In genomic region chr7:89339808-89340207, GRCm38 (mm10) we compare ENCODE assay signal across 22 mouse cellular contexts.
DNase-seq lines count a peak whose midpoint lies in the region; ATAC-seq and TF ChIP-seq lines count a peak whose summit lies in the region.
"Had no signal": no experiment of that assay in that cellular context is flagged by ENCODE, and none has a peak within 500 bp of the region (broad histone marks: within the 10 kb centered on the region; RNA-seq: fewer than 3 reads in every experiment).

No protein-coding gene starts in this region.

- no peaks in the 10 kb centered on the region for H3K36me3 ChIP-seq in embryonic facial prominence, embryonic 13.5 days
- no peaks in the 10 kb centered on the region for H3K36me3 ChIP-seq in embryonic facial prominence, embryonic 10.5 days (replicated peaks)
- no peaks in the 10 kb centered on the region for H3K36me3 ChIP-seq in intestine, postnatal 0 days (ENCODE audit: control insufficient read depth, insufficient read depth)
- no peaks in the 10 kb centered on the region for H3K36me3 ChIP-seq in intestine, embryonic 15.5 days
- H3K36me3 ChIP-seq in liver, embryonic 15.5 days (replicated peaks) = no peaks in the 10 kb centered on the region
- H3K36me3 ChIP-seq in liver, embryonic 11.5 days (ENCODE audit: control insufficient read depth, insufficient read depth, low read length) = no peaks in the 10 kb centered on the region
- no peaks in the 10 kb centered on the region for H3K36me3 ChIP-seq in neural tube, embryonic 15.5 days
- H3K36me3 ChIP-seq: forebrain, embryonic 10.5 days; heart, embryonic 12.5 days; hindbrain, embryonic 12.5 days had no signal

- peaks cover 21% of the 10 kb centered on the region for H3K4me1 ChIP-seq in embryonic facial prominence, embryonic 13.5 days
- H3K4me1 ChIP-seq in embryonic facial prominence, embryonic 10.5 days = peaks cover 26% of the 10 kb centered on the region
- peaks cover 12% of the 10 kb centered on the region; the same call in 1 of the 2 replicates for H3K4me1 ChIP-seq in intestine, postnatal 0 days (replicated peaks; ENCODE audit: control insufficient read depth, insufficient read depth, low read length)
- no peaks in the 10 kb centered on the region for H3K4me1 ChIP-seq in intestine, embryonic 15.5 days (replicated peaks)
- peaks cover 25% of the 10 kb centered on the region for H3K4me1 ChIP-seq in liver, embryonic 15.5 days (replicated peaks)
- peaks cover 12% of the 10 kb centered on the region for H3K4me1 ChIP-seq in liver, embryonic 11.5 days (replicated peaks; ENCODE audit: control insufficient read depth, insufficient read depth, low read length)
- H3K4me1 ChIP-seq in neural tube, embryonic 15.5 days = peaks cover 33% of the 10 kb centered on the region

- no peaks in the 10 kb centered on the region for H3K9me3 ChIP-seq in embryonic facial prominence, embryonic 13.5 days
- H3K9me3 ChIP-seq in embryonic facial prominence, embryonic 10.5 days = no peaks in the 10 kb centered on the region
- no peaks in the 10 kb centered on the region for H3K9me3 ChIP-seq in intestine, postnatal 0 days (ENCODE audit: control insufficient read depth)
- H3K9me3 ChIP-seq in intestine, embryonic 15.5 days = no peaks in the 10 kb centered on the region
- H3K9me3 ChIP-seq in liver, embryonic 15.5 days (replicated peaks) = no peaks in the 10 kb centered on the region
- H3K9me3 ChIP-seq in liver, embryonic 11.5 days (ENCODE audit: control insufficient read depth, low read length) = no peaks in the 10 kb centered on the region
- H3K9me3 ChIP-seq in neural tube, embryonic 15.5 days (replicated peaks) = no peaks in the 10 kb centered on the region
- H3K9me3 ChIP-seq: forebrain, embryonic 10.5 days; forebrain, embryonic 13.5 days; heart, embryonic 12.5 days; hindbrain, embryonic 12.5 days had no signal

- H3K27ac ChIP-seq in embryonic facial prominence, embryonic 13.5 days = no peak overlapping the region
- no peak overlapping the region for H3K27ac ChIP-seq in embryonic facial prominence, embryonic 10.5 days (replicated peaks)
- 0 out of 2 replicates have a peak overlapping the region, but pooled peaks have one; percentile 41 for H3K27ac ChIP-seq in intestine, postnatal 0 days (ENCODE audit: low read depth, low read length)
- H3K27ac ChIP-seq in intestine, embryonic 15.5 days = no peak overlapping the region
- H3K27ac ChIP-seq in liver, embryonic 15.5 days (replicated peaks) = no peak overlapping the region
- H3K27ac ChIP-seq in liver, embryonic 11.5 days (ENCODE audit: low read depth, low read length) = no peak overlapping the region
- 0 out of 2 replicates have a peak overlapping the region, but pooled peaks have one; percentile 86 for H3K27ac ChIP-seq in neural tube, embryonic 15.5 days (replicated peaks)
- H3K27ac ChIP-seq: hindbrain, embryonic 12.5 days had no signal

- no peaks in the 10 kb centered on the region for H3K27me3 ChIP-seq in embryonic facial prominence, embryonic 13.5 days
- H3K27me3 ChIP-seq in embryonic facial prominence, embryonic 10.5 days (replicated peaks; ENCODE audit: low read depth, poor library complexity, severe bottlenecking) = no peaks in the 10 kb centered on the region
- no peaks in the 10 kb centered on the region for H3K27me3 ChIP-seq in intestine, postnatal 0 days (replicated peaks; ENCODE audit: control insufficient read depth, insufficient read depth, low read length)
- H3K27me3 ChIP-seq in intestine, embryonic 15.5 days (replicated peaks) = no peaks in the 10 kb centered on the region
- no peaks in the 10 kb centered on the region for H3K27me3 ChIP-seq in liver, embryonic 15.5 days
- no peaks in the 10 kb centered on the region for H3K27me3 ChIP-seq in liver, embryonic 11.5 days (replicated peaks; ENCODE audit: control insufficient read depth, insufficient read depth, low read length)
- no peaks in the 10 kb centered on the region for H3K27me3 ChIP-seq in neural tube, embryonic 15.5 days (replicated peaks)
- H3K27me3 ChIP-seq: forebrain, embryonic 13.5 days; heart, embryonic 12.5 days; hindbrain, embryonic 12.5 days had no signal

- no peak for TF ChIP-seq CTCF in intestine, postnatal 0 days (IDR thresholded peaks at IDR 0.05; ENCODE audit: low read depth)

- no peak overlapping the region for H3K9ac ChIP-seq in embryonic facial prominence, embryonic 13.5 days
- H3K9ac ChIP-seq in intestine, postnatal 0 days (ENCODE audit: low read depth, low read length) = no peak overlapping the region
- H3K9ac ChIP-seq in intestine, embryonic 15.5 days = no peak overlapping the region
- H3K9ac ChIP-seq in liver, embryonic 15.5 days = no peak overlapping the region
- no peak overlapping the region for H3K9ac ChIP-seq in liver, embryonic 11.5 days (ENCODE audit: low read depth, low read length)
- H3K9ac ChIP-seq in neural tube, embryonic 15.5 days (replicated peaks) = 0 out of 2 replicates have a peak overlapping the region, but pooled peaks have one; percentile 10

- no peak overlapping the region for H3K4me3 ChIP-seq in embryonic facial prominence, embryonic 13.5 days
- no peak overlapping the region for H3K4me3 ChIP-seq in embryonic facial prominence, embryonic 10.5 days
- no peak overlapping the region for H3K4me3 ChIP-seq in intestine, postnatal 0 days (ENCODE audit: low read depth, low read length)
- H3K4me3 ChIP-seq in intestine, embryonic 15.5 days (replicated peaks) = no peak overlapping the region
- no peak overlapping the region for H3K4me3 ChIP-seq in liver, embryonic 15.5 days (replicated peaks)
- H3K4me3 ChIP-seq in liver, embryonic 11.5 days (ENCODE audit: low read depth, low read length) = no peak overlapping the region
- H3K4me3 ChIP-seq in neural tube, embryonic 15.5 days (replicated peaks) = no peak overlapping the region

- no peak for DNase-seq in embryonic facial prominence, embryonic 10.5 days (ENCODE audit: low spot score)
- DNase-seq in liver, embryonic 11.5 days (ENCODE audit: low spot score) = no peak
- DNase-seq in neural tube, embryonic 10.5 days (ENCODE audit: extremely low spot score, low spot score) = no peak
- DNase-seq: adrenal gland, adult 2 months; adrenal gland, postnatal 14 days; cerebellum, adult 11 months; cerebellum, adult 2 months; cerebellum, adult 9-11 months; gastrocnemius, adult 2 months; gastrocnemius, postnatal 14 days; heart, adult 11 months; heart, postnatal 14 days; heart, postnatal 4 days had no signal

- WGBS in embryonic facial prominence, embryonic 13.5 days = 73% methylated on average over 1 of the region's 1 CpGs
- WGBS in embryonic facial prominence, embryonic 10.5 days = 77% methylated on average over 1 of the region's 1 CpGs
- 97% methylated on average over 1 of the region's 1 CpGs for WGBS in intestine, postnatal 0 days
- WGBS in intestine, embryonic 15.5 days = 79% methylated on average over 1 of the region's 1 CpGs
- WGBS in liver, embryonic 15.5 days (ENCODE audit: insufficient replicate concordance) = 54% methylated on average over 1 of the region's 1 CpGs
- 83% methylated on average over 1 of the region's 1 CpGs for WGBS in liver, embryonic 11.5 days
- 83% methylated on average over 1 of the region's 1 CpGs for WGBS in neural tube, embryonic 15.5 days

- ATAC-seq in embryonic facial prominence, embryonic 13.5 days (ENCODE audit: insufficient number of reproducible peaks, insufficient read depth, low FRiP score, low TSS enrichment, low read depth) = no peak
- no peak for ATAC-seq in intestine, postnatal 0 days
- ATAC-seq in intestine, embryonic 15.5 days = no peak
- ATAC-seq in liver, embryonic 15.5 days (ENCODE audit: insufficient read depth) = no peak
- no peak for ATAC-seq in liver, embryonic 11.5 days (replicated peaks; ENCODE audit: low FRiP score)
- ATAC-seq in neural tube, embryonic 15.5 days (ENCODE audit: low FRiP score) = no peak

- H3K4me2 ChIP-seq in embryonic facial prominence, embryonic 13.5 days = 0 out of 2 replicates have a peak overlapping the region, but pooled peaks have one; percentile 90
- H3K4me2 ChIP-seq in intestine, postnatal 0 days (replicated peaks; ENCODE audit: low read depth) = no peak overlapping the region
- H3K4me2 ChIP-seq in intestine, embryonic 15.5 days (replicated peaks) = no peak overlapping the region
- H3K4me2 ChIP-seq in liver, embryonic 15.5 days = peak overlapping the region; percentile 93
- H3K4me2 ChIP-seq in liver, embryonic 11.5 days = no peak overlapping the region
- no peak overlapping the region for H3K4me2 ChIP-seq in neural tube, embryonic 15.5 days

Comparison
In these comparisons a context has a peak if more than half of its experiments do, and no peak if none do; other contexts are left out.
1. H3K27ac ChIP-seq: peak in intestine, postnatal 0 days (single experiment) and neural tube, embryonic 15.5 days (single experiment); none in embryonic facial prominence, embryonic 13.5 days (single experiment), embryonic facial prominence, embryonic 10.5 days (single experiment), intestine, embryonic 15.5 days (single experiment), liver, embryonic 15.5 days (single experiment) and liver, embryonic 11.5 days (single experiment).
2. H3K4me2 ChIP-seq: peak in embryonic facial prominence, embryonic 13.5 days (single experiment) and liver, embryonic 15.5 days (single experiment); none in intestine, postnatal 0 days (single experiment), intestine, embryonic 15.5 days (single experiment), liver, embryonic 11.5 days (single experiment) and neural tube, embryonic 15.5 days (single experiment).